Mouse (Mus musculus) C2C12 (cell line): ENCODE measurements around the gene Klf16. TPM values are rescaled to one million over a fixed set of nuclear protein-coding genes. Genes with fewer than 3 reads are reported as not detected.
A peak's percentile ranks its signal among the peaks of the same experiment; 100 is the strongest.

Source experiments
- H3K27me3 ChIP-seq: one replicate; pipeline ENCODE4 v1.6.1; 2011; ENCODE audit not compliant: control insufficient read depth, insufficient read depth, insufficient read length
- H3K36me3 ChIP-seq: one replicate; pipeline ENCODE4 v1.6.1; 2011; ENCODE audit not compliant: control insufficient read depth, insufficient read depth
- H3K4me3 ChIP-seq: one replicate; pipeline ENCODE4 v1.5.1; 2011; ENCODE audit warnings: mild to moderate bottlenecking, control low read depth; ENCODE audit not compliant: poor library complexity, insufficient read depth, severe bottlenecking
- H3K79me2 ChIP-seq: one replicate; pipeline ENCODE4 v1.6.1; 2011; ENCODE audit not compliant: control insufficient read depth, insufficient read depth
- H3K79me3 ChIP-seq: one replicate; pipeline ENCODE4 v1.6.1; 2011; ENCODE audit warnings: low read depth, control low read depth
- H3ac ChIP-seq: one replicate; pipeline ENCODE3; 2011; ENCODE audit warnings: low read depth; ENCODE audit not compliant: control insufficient read depth, insufficient read length
- CEBPB ChIP-seq: IDR thresholded peaks from one replicate; pipeline ENCODE4 v1.6.1; 2011; ENCODE audit warnings: low read depth, mild to moderate bottlenecking, control low read depth, moderate library complexity
- CTCF ChIP-seq: IDR thresholded peaks from one replicate; pipeline ENCODE4 v1.5.1; 2011; ENCODE audit not compliant: control insufficient read depth, insufficient read depth, insufficient read length
- FOSL1 ChIP-seq: IDR thresholded peaks from one replicate; pipeline ENCODE4 v1.8.0; 2011; ENCODE audit warnings: mild to moderate bottlenecking, low read length; ENCODE audit not compliant: poor library complexity, insufficient read depth, severe bottlenecking
- MAX ChIP-seq: IDR thresholded peaks from one replicate; pipeline ENCODE4 v1.6.1; 2011; ENCODE audit warnings: mild to moderate bottlenecking, control low read depth
- MYOD1 ChIP-seq: IDR thresholded peaks from one replicate; pipeline ENCODE4 v1.6.1; 2011; ENCODE audit warnings: low read depth; ENCODE audit not compliant: control insufficient read depth, insufficient read length
- MYOG ChIP-seq: IDR thresholded peaks from one replicate; pipeline ENCODE4 v1.6.1; 2011; ENCODE audit not compliant: control insufficient read depth, insufficient read length; ENCODE audit errors: extremely low read depth
- USF1 ChIP-seq: IDR thresholded peaks from one replicate; pipeline ENCODE4 v1.6.1; 2011; ENCODE audit warnings: low read depth, mild to moderate bottlenecking, control low read depth, moderate library complexity
- polyA plus RNA-seq: library from polyadenylated mRNA; unstranded; fragments of >200 nt; fragmentation: generic; extraction: Trizol; gene quantifications from one replicate; pipeline ENCODE4 v1.2.1, GENCODE M21; 2012; ENCODE audit warnings: missing spikeins

The Klf16 gene
- polyA plus RNA-seq, 1 experiment = 21.0 TPM

GRCm38 (mm10) chr10:80545590-80545989 lies 31.5 kb downstream of the Klf16 start:
- H3K79me3 ChIP-seq = no peaks in the 10 kb centered on the region
- no peak overlapping the region for H3K4me3 ChIP-seq
- H3K79me2 ChIP-seq = no peaks in the 10 kb centered on the region
- H3K36me3 ChIP-seq = peaks cover 56% of the 10 kb centered on the region
- no peak overlapping the region for H3ac ChIP-seq
- H3K27me3 ChIP-seq = no peaks in the 10 kb centered on the region
- no peak for TF ChIP-seq FOSL1
- no peak for TF ChIP-seq MYOG
- TF ChIP-seq CTCF = no peak
- TF ChIP-seq USF1 = no peak
- TF ChIP-seq CEBPB = no peak

- peaks cover 58% of the 10 kb centered on the region for H3K36me3 ChIP-seq
- TF ChIP-seq MYOD1 (no peak), FOSL1 (no peak), MAX (no peak), MYOG (no peak)
These were observed 33.2 kb downstream of the Klf16 start for GRCm38 (mm10) chr10:80543873-80544272.

GRCm38 (mm10) chr10:80539493-80539892 lies 37.6 kb downstream of the Klf16 start:
- Histone ChIP-seq H3K79me3 (no peaks in the 10 kb centered on the region), H3K27me3 (no peaks in the 10 kb centered on the region), H3K36me3 (peaks cover 38% of the 10 kb centered on the region), H3K79me2 (no peaks in the 10 kb centered on the region), H3K4me3 (no peak overlapping the region), H3ac (no peak overlapping the region)
- TF ChIP-seq CTCF (no peak), CEBPB (no peak), FOSL1 (no peak)

More at GRCm38 (mm10) chr10:80543873-80544272, 33.2 kb downstream of the Klf16 start:
- no peak overlapping the region for H3K4me3 ChIP-seq
- no peaks in the 10 kb centered on the region for H3K79me3 ChIP-seq
- H3K79me2 ChIP-seq = no peaks in the 10 kb centered on the region
- no peaks in the 10 kb centered on the region for H3K27me3 ChIP-seq
- no peak overlapping the region for H3ac ChIP-seq

GRCm38 (mm10) chr10:80538710-80539394 lies 38.3 kb downstream of the Klf16 start, which contains the start of gene Atp8b3:
Gene Atp8b3 (minus strand): TSS chr10:80539124.
- TF ChIP-seq USF1 = no peak
- TF ChIP-seq MAX = no peak
- no peak for TF ChIP-seq MYOG
- no peak for TF ChIP-seq MYOD1
- TF ChIP-seq FOSL1 = no peak
- no peak for TF ChIP-seq CEBPB
- TF ChIP-seq CTCF = no peak
- H3K79me3 ChIP-seq = no peaks in the 10 kb centered on the region
- H3K36me3 ChIP-seq = peaks cover 32% of the 10 kb centered on the region
- no peak within 1 kb of the TSS for H3K4me3 ChIP-seq
- peak within 1 kb of the TSS; percentile 5 for H3ac ChIP-seq
- no peaks in the 10 kb centered on the region for H3K27me3 ChIP-seq
- no peaks in the 10 kb centered on the region for H3K79me2 ChIP-seq

DNA sequence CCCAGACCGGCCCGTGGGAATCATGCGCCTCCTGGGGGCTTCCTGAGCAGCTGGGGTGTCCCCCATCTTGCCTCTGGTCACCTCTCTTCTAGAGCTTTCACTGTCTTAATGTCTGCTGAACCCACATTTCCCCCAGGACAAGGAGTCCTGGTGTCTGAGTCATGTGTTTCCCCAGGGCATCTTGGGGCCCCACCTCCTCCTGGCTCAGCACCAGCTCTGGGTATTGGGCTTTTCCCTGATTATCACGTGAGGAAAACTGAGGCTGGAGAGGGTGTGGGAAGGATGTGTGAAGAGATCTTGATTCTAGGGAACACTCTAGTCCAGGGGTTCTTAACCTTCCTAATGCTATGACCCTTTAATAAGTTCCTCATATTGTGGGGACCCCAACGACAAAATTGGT lies 38.9 kb downstream of the Klf16 start:
- TF ChIP-seq MYOG (no peak), USF1 (peak; percentile 92), CEBPB (no peak), FOSL1 (peak; percentile 24), MAX (peak; percentile 22)

DNA sequence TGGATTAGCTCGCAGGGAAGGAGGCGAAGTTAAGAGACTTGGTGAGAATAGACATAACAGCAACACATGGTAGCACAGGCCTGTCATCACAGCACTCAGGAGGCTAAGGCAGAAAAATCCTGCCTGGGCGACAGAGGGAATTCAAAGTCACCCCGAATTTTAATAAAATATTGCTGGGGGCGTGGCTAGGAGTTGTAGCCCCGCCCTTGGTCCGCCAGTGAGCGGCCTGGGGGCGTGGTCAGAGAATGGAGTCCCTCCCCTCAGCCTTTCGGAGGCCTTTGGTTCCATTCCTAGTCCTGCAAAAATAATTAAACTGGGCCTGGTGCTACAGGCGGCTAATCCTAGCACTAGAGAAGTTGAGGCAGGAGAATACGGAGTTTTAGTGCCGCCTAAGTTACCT lies 41.4 kb downstream of the Klf16 start:
- no peak overlapping the region for H3ac ChIP-seq
- peaks cover 4% of the 10 kb centered on the region for H3K36me3 ChIP-seq
- no peak overlapping the region for H3K4me3 ChIP-seq
- TF ChIP-seq USF1 (no peak), FOSL1 (no peak), CTCF (no peak), MYOD1 (no peak), MAX (no peak), CEBPB (no peak), MYOG (no peak)
- no peaks in the 10 kb centered on the region for H3K27me3 ChIP-seq
- H3K79me3 ChIP-seq = no peaks in the 10 kb centered on the region
- no peaks in the 10 kb centered on the region for H3K79me2 ChIP-seq

More for the DNA sequence above, 38.9 kb downstream of the Klf16 start:
- peaks cover 26% of the 10 kb centered on the region for H3K36me3 ChIP-seq
- H3K4me3 ChIP-seq = no peak overlapping the region
- no peaks in the 10 kb centered on the region for H3K79me3 ChIP-seq
- H3K27me3 ChIP-seq = no peaks in the 10 kb centered on the region
- H3ac ChIP-seq = no peak overlapping the region
- no peaks in the 10 kb centered on the region for H3K79me2 ChIP-seq
